Mouse (Mus musculus) frontal cortex, postnatal 36 days (tissue): ENCODE data around the gene Kcnh3.

ENCODE experiments used
- DNase-seq, 2 experiments: peaks; one replicate each; pipeline ENCODE4 v3.0.0; 2022; ENCODE audit warnings: low spot score in 2 of 2

The Kcnh3 gene

DNA sequence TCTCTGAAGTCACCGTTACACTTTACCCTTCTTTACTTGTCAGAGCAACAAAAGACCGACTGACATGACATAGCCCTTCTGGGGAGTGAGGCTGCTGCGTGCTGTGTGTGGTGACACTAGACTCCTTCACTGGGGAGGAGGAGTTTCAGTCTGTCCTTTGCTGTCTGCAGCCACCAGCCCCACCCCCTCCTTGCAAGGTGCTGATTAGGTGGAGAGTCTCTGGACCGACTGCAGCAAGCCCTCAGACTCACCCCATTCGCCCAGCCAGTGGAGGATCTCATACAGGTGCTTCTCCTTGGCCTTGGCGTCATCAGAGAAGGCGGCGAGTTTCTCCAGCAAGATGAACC, 60.5 kb downstream of the Kcnh3 start:
- DNase-seq: no peak

DNA sequence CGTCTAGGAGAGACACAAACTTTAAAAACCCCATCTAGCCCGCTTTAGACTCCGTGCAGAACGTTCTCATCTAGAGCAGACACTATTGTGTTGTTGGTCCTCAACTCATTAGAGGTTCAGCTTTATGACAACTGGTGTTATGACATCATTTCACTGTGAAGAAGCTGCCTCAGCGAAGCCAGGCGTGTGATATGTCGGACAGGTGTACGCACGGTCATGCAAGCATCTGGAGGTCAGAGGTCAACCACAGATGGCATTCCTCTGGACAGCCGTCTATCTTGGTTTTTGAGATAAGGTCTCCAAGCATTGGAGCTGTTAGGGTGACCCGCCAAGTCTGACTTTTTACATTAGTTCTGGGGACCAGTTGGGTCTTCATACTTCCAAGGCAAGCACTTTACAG, 65.9 kb downstream of the Kcnh3 start:
- DNase-seq: no peak
